Mouse (Mus musculus) embryonic fibroblast, embryonic 13.5 days (primary cell): ENCODE data around the gene Galm.

Experiments
- CTCF ChIP-seq: IDR thresholded peaks from 2 replicates; pipeline ENCODE4 v1.5.1; 2011; ENCODE audit warnings: mild to moderate bottlenecking, control low read depth, low read length, moderate library complexity, borderline replicate concordance; ENCODE audit not compliant: insufficient read depth
- POLR2A ChIP-seq: IDR thresholded peaks from 2 replicates; pipeline ENCODE4 v1.6.1; 2011; ENCODE audit warnings: low read depth, mild to moderate bottlenecking, control low read depth, low read length, moderate library complexity

GRCm38 (mm10) chr17:80086591-80086990, 40.7 kb upstream of the Galm start:
- TF ChIP-seq CTCF (no peak), POLR2A (no peak)
